24 mouse cellular contexts compared by ENCODE assay signal in the genomic region with DNA sequence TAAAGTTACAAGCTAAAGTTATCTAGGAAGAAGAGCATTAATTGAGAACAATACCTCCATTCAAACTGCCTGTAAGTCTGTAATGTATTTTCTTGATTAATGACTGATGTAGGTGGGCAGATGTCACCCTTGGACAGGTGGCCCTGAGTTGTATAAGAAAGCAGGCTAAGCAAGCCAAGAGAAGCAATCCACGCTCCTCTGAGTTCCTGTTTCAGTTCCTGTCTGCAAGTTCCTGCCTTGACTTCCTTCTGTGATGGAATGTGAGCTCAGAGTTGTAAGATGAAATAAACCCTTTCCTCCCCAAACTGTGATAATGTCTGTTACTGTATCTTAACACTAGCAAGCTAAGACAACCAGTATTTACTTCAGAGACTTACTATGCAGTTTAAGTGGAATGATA.
"Had no signal": no experiment of that assay in that cellular context is flagged by ENCODE, and none has a peak within 500 bp of the region (broad histone marks: within the 10 kb centered on the region; RNA-seq: fewer than 3 reads in every experiment).

No protein-coding gene starts in this region.

- H3K4me2 ChIP-seq: limb, embryonic 13.5 days; liver, embryonic 12.5 days; liver, embryonic 15.5 days; lung, embryonic 15.5 days; midbrain, embryonic 13.5 days had no signal

- H3K9me3 ChIP-seq: limb, embryonic 10.5 days; liver, embryonic 12.5 days; liver, embryonic 15.5 days; lung, embryonic 15.5 days; megakaryocyte, embryonic 14.5 days; midbrain, embryonic 10.5 days had no signal

- H3K9ac ChIP-seq: limb, embryonic 13.5 days; liver, embryonic 12.5 days; liver, embryonic 15.5 days; lung, embryonic 15.5 days; midbrain, embryonic 13.5 days had no signal

- H3K36me3 ChIP-seq: lung, embryonic 15.5 days; midbrain, embryonic 13.5 days had no signal

- H3K4me3 ChIP-seq: layer of hippocampus, adult 2 months; limb, embryonic 10.5 days; limb, embryonic 13.5 days; liver, embryonic 12.5 days; liver, embryonic 15.5 days; lung, embryonic 15.5 days; megakaryocyte, embryonic 14.5 days; midbrain, embryonic 10.5 days; midbrain, embryonic 13.5 days had no signal

- DNase-seq: kidney, adult 18-20 months; kidney, adult 9 months; kidney, postnatal 25 days; layer of hippocampus, adult 9-11 months; liver; lung, adult 18-20 months; lung, postnatal 10 days; lung, postnatal 4 days; right cerebral cortex, adult 18-20 months; right cerebral cortex, postnatal 14 days; right cerebral cortex, postnatal 4 days; thymus, adult 2 months; thymus, postnatal 14 days had no signal

- H3K4me1 ChIP-seq: limb, embryonic 10.5 days; limb, embryonic 13.5 days; lung, embryonic 15.5 days; midbrain, embryonic 10.5 days; midbrain, embryonic 13.5 days had no signal

- H3K27me3 ChIP-seq: limb, embryonic 13.5 days; liver, embryonic 12.5 days; liver, embryonic 15.5 days; lung, embryonic 15.5 days; megakaryocyte, embryonic 14.5 days; midbrain, embryonic 13.5 days had no signal

- H3K27ac ChIP-seq: layer of hippocampus, adult 2 months; limb, embryonic 10.5 days; limb, embryonic 13.5 days; liver, embryonic 12.5 days; lung, embryonic 15.5 days; midbrain, embryonic 10.5 days; midbrain, embryonic 13.5 days; stomach, postnatal 0 days had no signal

- ATAC-seq: liver, embryonic 12.5 days; midbrain, embryonic 13.5 days; midbrain, embryonic 16.5 days had no signal
